Mouse (Mus musculus) spleen, adult 18-20 months (tissue): ENCODE results near the gene Mkrn2.

ENCODE experiments used
- DNase-seq, 2 experiments: peaks; one replicate each; pipeline ENCODE4 v3.0.0; 2022; ENCODE audit warnings: mixed read lengths in 2 of 2

The Mkrn2 gene

GRCm38 (mm10) chr6:115601715-115602523 lies at the start of gene Mkrn2:
TSS of gene Mkrn2 (plus strand) at chr6:115601902.
- peak; percentile 69 to 79 for DNase-seq

DNA sequence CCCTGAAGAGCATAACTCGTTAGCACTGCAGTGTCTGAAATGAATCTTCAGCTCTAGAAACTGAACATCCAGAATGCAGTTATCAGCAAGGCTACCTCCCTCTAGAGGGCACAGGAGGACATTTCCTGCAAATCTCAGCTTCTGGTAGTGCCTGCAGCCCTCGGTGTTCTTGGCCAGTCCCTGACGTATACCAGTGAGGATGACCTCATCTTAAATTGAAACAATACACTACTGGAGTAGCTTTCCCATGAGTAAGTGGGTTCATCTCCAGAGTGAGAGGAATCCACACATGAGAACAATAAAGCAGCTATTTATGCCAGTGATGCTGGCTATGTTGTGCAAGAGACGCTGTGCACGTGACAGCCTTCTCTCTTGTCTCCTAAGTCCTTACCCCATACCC lies 46.2 kb upstream of the Mkrn2 start:
- no peak for DNase-seq

- no peak for DNase-seq
Measured at GRCm38 (mm10) chr6:115558176-115558575, 43.5 kb upstream of the Mkrn2 start.

DNA sequence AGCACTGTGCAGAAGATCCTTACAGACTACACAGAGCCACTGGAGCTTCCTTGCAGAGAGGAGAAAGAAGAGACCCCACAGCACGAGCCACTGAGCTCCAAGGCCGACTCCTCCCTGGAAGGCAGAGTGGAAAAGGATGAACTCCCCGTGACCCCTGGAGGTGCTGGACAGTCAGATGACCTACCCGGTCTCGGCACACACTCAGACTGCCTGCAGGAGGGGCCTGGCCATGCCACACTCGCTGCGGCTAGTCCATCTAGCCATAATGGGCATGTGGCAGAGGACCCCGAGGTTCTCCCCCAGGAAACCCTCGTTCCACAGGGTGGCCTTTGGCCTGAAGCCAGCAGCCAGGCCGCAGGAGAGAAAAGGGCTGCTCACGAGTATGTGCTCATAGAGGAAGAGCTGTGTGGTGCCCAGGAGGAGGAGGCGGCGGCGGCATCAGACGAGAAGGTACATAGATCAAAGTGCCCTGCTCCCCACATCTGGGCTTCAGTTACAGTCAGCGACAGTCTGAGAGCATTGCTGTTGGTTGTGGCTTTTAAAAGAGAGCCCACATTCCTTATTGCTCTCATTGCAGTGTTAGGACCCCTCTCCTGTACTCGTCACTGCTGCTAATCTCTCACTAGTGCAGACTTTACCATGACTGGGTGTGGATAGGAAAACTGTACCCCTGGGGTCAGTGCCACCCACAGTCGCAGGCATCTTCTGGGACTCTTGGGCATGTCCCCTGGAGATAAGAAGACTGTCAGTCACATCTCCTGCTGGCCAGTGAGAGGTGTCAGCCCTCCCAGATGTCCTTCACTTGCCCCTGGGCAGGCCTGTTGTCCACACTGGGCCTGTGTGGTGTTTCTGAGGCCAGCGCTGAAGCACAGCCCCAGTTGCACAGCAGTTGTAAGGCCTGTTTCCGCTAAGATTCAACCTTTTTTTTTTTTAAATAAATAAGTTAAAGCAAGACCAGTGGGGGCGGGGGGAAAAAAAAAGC lies 41.8 kb upstream of the Mkrn2 start:
- no peak for DNase-seq

GRCm38 (mm10) chr6:115565479-115566045 lies 36.1 kb upstream of the Mkrn2 start:
- no peak for DNase-seq

DNA sequence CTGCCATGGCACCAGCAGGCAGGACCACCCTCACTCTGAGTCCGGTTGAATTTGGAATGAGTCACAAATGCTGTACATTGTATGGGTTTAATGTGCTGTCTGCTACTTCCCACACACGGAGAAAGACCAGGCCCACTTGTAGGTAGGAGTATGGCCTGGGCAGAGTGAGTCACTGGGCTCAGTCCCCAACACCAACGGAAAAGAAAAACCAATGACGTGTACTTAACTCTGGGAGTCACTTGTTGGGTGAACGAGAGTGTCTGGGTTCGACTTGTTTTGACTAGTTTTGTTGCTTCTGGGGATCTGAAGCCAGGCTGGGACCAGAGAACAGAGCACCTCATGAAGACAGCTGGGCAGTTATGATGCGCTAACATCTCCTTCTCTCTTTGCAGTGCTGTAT lies 27.5 kb upstream of the Mkrn2 start:
- DNase-seq: no peak

- DNase-seq: no peak
Measured at GRCm38 (mm10) chr6:115577407-115577806, 24.3 kb upstream of the Mkrn2 start.

DNA sequence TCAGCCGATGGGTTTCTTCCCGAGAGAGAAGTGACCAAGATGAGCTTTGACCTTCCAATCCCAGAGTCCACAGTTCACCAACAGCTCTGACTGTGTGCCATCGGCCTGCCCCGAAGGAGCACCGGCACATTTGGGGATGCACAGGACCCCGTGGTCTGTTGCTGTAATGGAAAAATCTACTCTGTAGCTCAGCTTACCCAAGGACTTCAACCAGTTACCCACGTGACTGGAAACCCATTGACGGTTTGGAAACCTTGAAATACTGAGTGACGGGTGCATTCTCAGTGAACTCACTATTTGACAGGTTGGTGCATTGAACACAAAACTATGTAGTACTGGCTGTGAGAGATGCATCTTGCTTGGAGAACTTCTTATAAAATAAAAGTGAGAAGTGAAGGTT lies 23.8 kb upstream of the Mkrn2 start:
- no peak for DNase-seq

GRCm38 (mm10) chr6:115580810-115581209 lies 20.9 kb upstream of the Mkrn2 start:
- DNase-seq: no peak

DNA sequence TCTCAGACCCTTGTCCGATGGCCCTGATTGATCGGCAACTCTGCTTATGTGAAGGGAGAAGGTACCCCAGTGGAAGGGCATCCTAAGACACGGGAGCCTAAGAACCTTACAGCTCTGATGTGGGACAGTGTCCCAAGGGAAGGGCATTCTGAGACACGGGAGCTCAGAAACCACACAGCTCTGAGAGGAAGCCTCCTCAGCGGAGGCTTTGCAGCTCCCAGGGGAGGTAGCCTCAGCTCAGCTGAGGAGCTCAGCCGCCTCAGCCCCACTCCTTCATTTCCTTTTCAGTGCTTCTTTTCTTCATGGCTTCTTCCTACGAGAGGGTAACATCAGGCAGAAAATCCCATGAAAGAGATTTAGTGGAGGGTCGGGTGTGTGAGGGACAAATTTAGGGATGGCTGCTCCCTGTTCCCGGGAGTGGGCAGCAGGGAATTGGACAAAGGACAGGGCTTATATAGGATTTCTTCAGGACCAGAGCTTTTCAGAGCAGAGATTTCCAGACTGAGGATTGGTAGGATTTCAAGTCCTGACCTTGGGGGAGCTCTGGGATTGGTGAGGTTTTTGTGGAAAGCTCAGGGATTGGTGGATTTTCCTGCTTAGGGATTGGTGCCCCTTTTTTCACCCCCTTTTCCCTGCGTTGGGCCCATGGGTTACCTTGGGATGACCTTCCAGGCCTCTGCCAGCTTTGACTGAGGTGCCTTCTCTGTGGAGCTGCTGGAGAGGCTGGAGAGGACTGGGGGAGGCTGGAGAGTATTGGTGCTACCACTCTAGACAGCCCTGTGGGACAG lies 19.2 kb upstream of the Mkrn2 start:
- no peak for DNase-seq

DNA sequence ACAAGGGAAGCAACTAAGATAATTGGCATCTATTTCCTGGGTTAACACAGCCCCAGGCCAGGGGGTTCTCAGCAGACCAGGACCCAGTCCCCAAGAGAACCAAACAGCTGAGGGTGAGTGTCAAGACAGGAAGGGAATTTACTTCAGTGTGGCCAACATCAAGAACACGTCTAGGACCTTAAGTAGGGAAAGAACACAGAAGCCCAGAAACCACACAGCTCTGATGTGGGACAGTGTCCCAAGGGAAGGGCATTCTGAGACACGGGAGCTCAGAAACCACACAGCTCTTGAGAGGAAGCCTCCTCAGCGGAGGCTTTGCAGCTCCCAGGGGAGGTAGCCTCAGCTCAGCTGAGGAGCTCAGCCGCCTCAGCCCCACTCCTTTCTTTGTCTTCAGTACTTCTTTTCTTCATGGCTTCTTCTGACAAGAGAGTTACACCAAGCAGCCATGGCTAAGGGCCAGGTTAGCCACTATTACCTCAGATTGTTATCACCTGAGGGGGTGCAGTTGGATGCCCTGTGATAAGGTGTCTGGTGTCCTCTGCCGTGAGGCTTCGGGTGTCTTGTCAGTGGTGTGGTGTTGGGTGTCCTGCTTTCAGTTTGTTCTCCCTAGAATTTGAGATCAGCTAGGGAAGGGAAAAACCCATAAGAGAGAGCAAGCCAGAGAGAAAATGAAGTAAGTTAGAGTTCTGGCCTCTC lies 18.1 kb upstream of the Mkrn2 start:
- no peak for DNase-seq

DNA sequence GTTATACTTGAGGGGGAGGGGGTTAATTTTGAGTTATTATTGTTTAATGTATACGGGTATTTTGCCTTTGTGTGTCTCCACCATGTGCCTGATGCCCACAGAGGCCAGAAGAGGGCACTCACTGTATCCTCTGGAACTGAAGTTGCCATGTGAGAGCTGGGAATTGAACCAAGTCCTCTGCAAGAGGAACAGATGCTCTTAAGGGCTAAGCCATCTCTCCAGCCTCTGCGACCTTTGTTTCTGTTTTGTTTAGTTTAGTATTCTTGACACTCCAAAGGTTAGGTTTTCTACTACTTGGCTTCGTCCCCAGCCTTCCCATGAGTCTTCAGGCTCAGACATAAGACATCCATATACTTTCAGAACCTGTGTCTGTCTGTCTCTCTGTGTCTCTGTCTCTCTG lies 17.5 kb upstream of the Mkrn2 start:
- DNase-seq: no peak

DNA sequence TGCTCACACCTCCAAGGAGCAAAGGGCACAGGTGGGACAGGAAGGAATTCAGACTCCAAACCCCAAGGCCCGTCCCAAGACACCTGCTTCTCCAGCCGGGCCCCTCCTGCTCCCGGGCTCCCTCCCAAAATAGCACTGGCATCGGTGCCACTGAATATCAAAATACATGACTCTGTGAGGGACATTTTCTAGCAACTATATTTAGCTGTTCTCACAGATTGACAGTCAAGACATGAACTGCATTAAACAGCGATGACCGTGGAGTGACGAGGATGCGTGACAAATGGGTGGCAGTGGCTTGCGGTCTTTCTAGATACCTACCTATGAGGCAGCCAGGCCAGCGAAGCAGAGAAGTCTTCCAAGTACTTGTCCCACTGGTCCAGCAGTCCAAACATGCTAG lies 15.4 kb upstream of the Mkrn2 start:
- no peak for DNase-seq

DNA sequence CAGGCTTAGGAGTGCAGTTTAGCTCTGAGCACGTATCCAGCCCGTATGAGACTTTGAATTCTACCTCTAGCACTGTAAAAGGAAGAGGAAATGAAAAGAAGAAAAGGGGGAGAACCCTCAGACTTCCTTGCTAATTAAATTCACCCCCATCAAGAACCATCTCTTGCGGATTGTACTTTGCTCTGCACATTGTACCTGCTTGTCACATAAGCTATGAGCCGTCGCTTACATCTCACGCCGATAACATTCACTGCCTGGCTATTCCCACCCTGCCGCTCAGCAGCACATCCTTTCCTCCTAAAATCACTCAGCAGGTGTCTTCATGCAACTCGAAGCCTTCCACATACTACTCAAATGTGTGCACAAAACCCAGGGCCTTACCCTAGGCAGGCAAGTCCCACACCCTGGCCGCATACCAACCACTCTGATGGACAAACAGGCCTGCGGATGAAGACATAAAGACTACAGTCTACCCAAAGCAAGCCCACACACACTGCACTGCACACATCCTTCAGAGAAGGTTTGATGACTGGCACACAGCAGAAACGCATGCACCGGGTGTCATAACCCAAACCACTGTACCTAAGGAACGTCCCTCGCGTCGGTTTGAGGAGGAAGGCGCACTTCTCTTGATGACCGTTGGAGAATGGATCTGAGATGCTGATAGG lies 9.9 kb upstream of the Mkrn2 start:
- DNase-seq: no peak

DNA sequence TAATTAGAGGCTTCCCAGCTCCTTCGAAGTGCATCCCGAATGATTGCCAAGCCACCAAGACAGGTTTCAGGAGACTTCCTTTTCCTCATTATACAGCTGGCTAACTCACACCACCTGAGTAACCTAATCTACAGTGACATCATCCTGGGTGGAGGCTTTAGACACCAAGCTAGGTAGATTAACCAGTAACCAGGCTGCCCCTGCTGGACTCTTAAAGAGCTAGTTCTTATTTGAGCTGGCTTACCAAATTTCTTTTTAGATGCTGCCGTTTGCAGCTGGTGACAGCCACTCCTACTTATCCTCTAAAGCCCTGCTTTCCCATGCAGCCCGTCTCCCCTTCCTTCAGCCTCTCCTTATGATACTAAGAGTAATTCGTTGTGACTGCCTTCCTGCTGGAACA lies 9.2 kb upstream of the Mkrn2 start, which contains the start of gene Mkrn2os:
Gene Mkrn2os (minus strand): TSS at position 119 of the 400 bp plus-strand sequence.
- no peak for DNase-seq

DNA sequence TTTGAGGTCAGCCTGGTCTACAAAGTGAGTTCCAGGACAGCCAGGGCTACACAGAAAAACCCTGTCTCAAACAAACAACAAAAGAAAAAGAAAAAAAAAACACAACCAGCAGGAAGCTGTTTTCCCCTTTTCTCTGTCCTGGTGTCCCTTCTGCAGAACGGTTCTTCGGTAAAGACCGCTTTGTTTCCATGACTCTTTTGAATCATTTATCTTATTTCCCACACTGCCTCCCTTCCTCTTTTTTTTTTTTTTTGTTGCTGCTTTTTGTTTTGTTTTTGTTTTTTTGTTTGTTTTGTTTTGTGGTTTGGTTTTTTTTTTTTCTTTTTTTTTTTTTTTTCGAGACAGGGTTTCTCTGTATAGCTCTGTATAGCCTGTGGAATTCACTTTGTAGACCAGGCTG lies 8.4 kb upstream of the Mkrn2 start:
- DNase-seq: no peak

- peak; percentile 14 to 19 for DNase-seq
Measured at GRCm38 (mm10) chr6:115594463-115594862, 7.2 kb upstream of the Mkrn2 start.

DNA sequence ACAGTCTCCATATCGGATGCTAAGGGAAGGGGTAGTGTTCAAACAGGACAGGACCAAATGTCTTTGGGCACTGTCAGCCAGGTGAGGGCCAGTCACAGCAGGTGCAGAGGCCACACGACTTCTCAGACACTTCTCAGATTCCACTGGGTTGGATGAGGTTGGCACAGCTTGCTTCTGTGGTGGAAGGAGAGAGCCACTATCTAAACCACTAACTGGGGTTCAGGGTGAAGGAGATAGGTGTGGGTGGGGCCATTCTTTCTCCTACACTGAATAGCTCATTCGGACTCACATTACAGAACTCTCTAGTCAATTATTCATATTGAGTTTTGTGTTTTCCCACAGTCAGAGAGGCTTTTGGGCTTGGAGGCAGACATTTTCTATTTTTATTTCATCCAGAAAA lies 6.0 kb upstream of the Mkrn2 start:
- no peak for DNase-seq

- DNase-seq: no peak
Measured at GRCm38 (mm10) chr6:115601322-115601714, 384 bp upstream of the Mkrn2 start.

GRCm38 (mm10) chr6:115606461-115606860 lies 4.8 kb downstream of the Mkrn2 start:
- no peak for DNase-seq

- no peak for DNase-seq
Measured at GRCm38 (mm10) chr6:115607429-115607828, 5.7 kb downstream of the Mkrn2 start.
